Comparison of ENCODE assay signal across 22 mouse cellular contexts in genomic region chr8:107391136-107391516, GRCm38 (mm10). TPM values are rescaled to one million over a fixed set of nuclear protein-coding genes. Genes with fewer than 3 reads are reported as not detected.
DNase-seq lines count a peak whose midpoint lies in the region; ATAC-seq and TF ChIP-seq lines count a peak whose summit lies in the region.
"Had no signal": no experiment of that assay in that cellular context is flagged by ENCODE, and none has a peak within 500 bp of the region (broad histone marks: within the 10 kb centered on the region; RNA-seq: fewer than 3 reads in every experiment).

No protein-coding gene starts in this region.

- no peak overlapping the region for H3K27ac ChIP-seq in liver, embryonic 12.5 days
- H3K27ac ChIP-seq in intestine, postnatal 0 days (ENCODE audit: low read depth, low read length) = peak overlapping the region; percentile 75
- no peak overlapping the region for H3K27ac ChIP-seq in embryonic facial prominence, embryonic 10.5 days (replicated peaks)
- H3K27ac ChIP-seq: embryonic facial prominence, embryonic 13.5 days; forebrain, embryonic 12.5 days; hindbrain, embryonic 15.5 days had no signal

- no peak for TF ChIP-seq CTCF in intestine, postnatal 0 days (IDR thresholded peaks at IDR 0.05; ENCODE audit: low read depth)

- DNase-seq in liver = peak; percentile 24
- DNase-seq in layer of hippocampus, postnatal 25 days (ENCODE audit: extremely low spot score in 1 of 2, low spot score in 1 of 2) = no peak
- no peak for DNase-seq in thymus, postnatal 0 days (ENCODE audit: low spot score)
- DNase-seq in embryonic facial prominence, embryonic 10.5 days (ENCODE audit: low spot score) = no peak
- DNase-seq: adrenal gland, postnatal 25 days; B cell, adult 2 months; cerebellum, adult 11 months; cerebellum, adult 8-10 months; cerebellum, postnatal 14 days; gastrocnemius, postnatal 10 days; heart, adult 18-20 months; heart, postnatal 36 days had no signal

- H3K27me3 ChIP-seq in liver, embryonic 12.5 days (replicated peaks) = no peaks in the 10 kb centered on the region
- no peaks in the 10 kb centered on the region for H3K27me3 ChIP-seq in intestine, postnatal 0 days (replicated peaks; ENCODE audit: control insufficient read depth, insufficient read depth, low read length)
- no peaks in the 10 kb centered on the region for H3K27me3 ChIP-seq in embryonic facial prominence, embryonic 10.5 days (replicated peaks; ENCODE audit: low read depth, poor library complexity, severe bottlenecking)
- H3K27me3 ChIP-seq: embryonic facial prominence, embryonic 13.5 days; forebrain, embryonic 12.5 days; hindbrain, embryonic 15.5 days had no signal

- no peak overlapping the region for H3K9ac ChIP-seq in liver, embryonic 12.5 days
- no peak overlapping the region for H3K9ac ChIP-seq in intestine, postnatal 0 days (ENCODE audit: low read depth, low read length)
- H3K9ac ChIP-seq: embryonic facial prominence, embryonic 13.5 days; forebrain, embryonic 12.5 days; hindbrain, embryonic 15.5 days had no signal

- H3K9me3 ChIP-seq in liver, embryonic 12.5 days (replicated peaks) = no peaks in the 10 kb centered on the region
- H3K9me3 ChIP-seq in intestine, postnatal 0 days (ENCODE audit: control insufficient read depth) = no peaks in the 10 kb centered on the region
- no peaks in the 10 kb centered on the region for H3K9me3 ChIP-seq in embryonic facial prominence, embryonic 10.5 days
- H3K9me3 ChIP-seq: embryonic facial prominence, embryonic 13.5 days; forebrain, embryonic 12.5 days; hindbrain, embryonic 15.5 days had no signal

- H3K4me2 ChIP-seq in liver, embryonic 12.5 days = no peak overlapping the region
- H3K4me2 ChIP-seq in intestine, postnatal 0 days (replicated peaks; ENCODE audit: low read depth) = peak overlapping the region; percentile 47
- H3K4me2 ChIP-seq: embryonic facial prominence, embryonic 13.5 days; forebrain, embryonic 12.5 days; heart, embryonic 11.5 days; hindbrain, embryonic 15.5 days had no signal

- 44% methylated on average over 4 of the region's 4 CpGs for WGBS in liver, embryonic 12.5 days (ENCODE audit: insufficient replicate concordance)
- 52% methylated on average over 4 of the region's 4 CpGs for WGBS in intestine, postnatal 0 days
- WGBS in embryonic facial prominence, embryonic 10.5 days = 76% methylated on average over 4 of the region's 4 CpGs

- ATAC-seq in liver, embryonic 12.5 days = no peak
- ATAC-seq in common myeloid progenitor, adult 5-6 weeks (replicated peaks; ENCODE audit: low read depth, poor library complexity, severe bottlenecking) = 0 out of 2 replicates have a peak, but pooled peaks have one; percentile 31
- peak; percentile 46; the same call in 1 of the 2 replicates for ATAC-seq in intestine, postnatal 0 days
- ATAC-seq: activated CD4-positive, CD25-positive, alpha-beta regulatory T cell, adult 4 months; CD4-positive, CD25-positive, alpha-beta regulatory T cell, adult 4 months; forebrain, embryonic 16.5 days had no signal

- H3K4me1 ChIP-seq in liver, embryonic 12.5 days = peaks cover 11% of the 10 kb centered on the region
- no peaks in the 10 kb centered on the region; the same call in 1 of the 2 replicates for H3K4me1 ChIP-seq in intestine, postnatal 0 days (replicated peaks; ENCODE audit: control insufficient read depth, insufficient read depth, low read length)
- H3K4me1 ChIP-seq in embryonic facial prominence, embryonic 10.5 days = peaks cover 6% of the 10 kb centered on the region
- H3K4me1 ChIP-seq: forebrain, embryonic 12.5 days had no signal

- no peaks in the 10 kb centered on the region for H3K36me3 ChIP-seq in liver, embryonic 12.5 days
- H3K36me3 ChIP-seq in intestine, postnatal 0 days (ENCODE audit: control insufficient read depth, insufficient read depth) = no peaks in the 10 kb centered on the region
- no peaks in the 10 kb centered on the region for H3K36me3 ChIP-seq in embryonic facial prominence, embryonic 10.5 days (replicated peaks)
- H3K36me3 ChIP-seq: embryonic facial prominence, embryonic 13.5 days; forebrain, embryonic 12.5 days; hindbrain, embryonic 15.5 days had no signal

- H3K4me3 ChIP-seq in liver, embryonic 12.5 days = no peak overlapping the region
- H3K4me3 ChIP-seq in intestine, postnatal 0 days (ENCODE audit: low read depth, low read length) = no peak overlapping the region
- H3K4me3 ChIP-seq in embryonic facial prominence, embryonic 10.5 days = no peak overlapping the region
- H3K4me3 ChIP-seq: embryonic facial prominence, embryonic 13.5 days; forebrain, embryonic 12.5 days; hindbrain, embryonic 15.5 days had no signal

RNA-seq across cellular contexts. Expression of gene Nqo1, which starts 11.9 kb away (rescaled TPM):
- polyA plus RNA-seq in liver, embryonic 12.5 days (2016; fragmentation: Nextera tagmentation; extraction: Ambion mirVana) = 16.5 and 17.2 TPM in 2 replicates
- 6.9 and 7.9 TPM in 2 replicates for total RNA-seq in common myeloid progenitor, adult 5-6 weeks (2017)
- 30.6 and 34.1 TPM in 2 replicates for polyA plus RNA-seq in intestine, postnatal 0 days (2015; fragmentation: Nextera tagmentation; extraction: Ambion mirVana)
- 1 to 10 TPM; 5.3 to 5.7 TPM for total RNA-seq in layer of hippocampus, postnatal 25 days (2021)
- polyA plus RNA-seq in thymus, postnatal 0 days (2015; fragmentation: Nextera tagmentation; extraction: Ambion mirVana) = 140 and 157 TPM in 2 replicates
- 6.7 and 7.8 TPM in 2 replicates for polyA plus RNA-seq in embryonic facial prominence, embryonic 10.5 days (2016; fragmentation: Nextera tagmentation; extraction: Ambion mirVana)

RNA-seq across cellular contexts. Expression of gene Nob1, which starts 33.7 kb away (rescaled TPM):
- polyA plus RNA-seq in liver, embryonic 12.5 days (2016; fragmentation: Nextera tagmentation; extraction: Ambion mirVana) = 63.7 and 68.9 TPM in 2 replicates
- total RNA-seq in common myeloid progenitor, adult 5-6 weeks (2017) = 33.9 and 41.5 TPM in 2 replicates
- 22.3 and 24.6 TPM in 2 replicates for polyA plus RNA-seq in intestine, postnatal 0 days (2015; fragmentation: Nextera tagmentation; extraction: Ambion mirVana)
- 10 to 100 TPM; 40.4 to 40.7 TPM for total RNA-seq in layer of hippocampus, postnatal 25 days (2021)
- polyA plus RNA-seq in thymus, postnatal 0 days (2015; fragmentation: Nextera tagmentation; extraction: Ambion mirVana) = 59.8 and 73.2 TPM in 2 replicates
- polyA plus RNA-seq in embryonic facial prominence, embryonic 10.5 days (2016; fragmentation: Nextera tagmentation; extraction: Ambion mirVana) = 104 and 106 TPM in 2 replicates

RNA-seq across cellular contexts. Expression of gene Wwp2, which starts 45.0 kb away (rescaled TPM):
- 37.9 and 39.0 TPM in 2 replicates for polyA plus RNA-seq in liver, embryonic 12.5 days (2016; fragmentation: Nextera tagmentation; extraction: Ambion mirVana)
- total RNA-seq in common myeloid progenitor, adult 5-6 weeks (2017) = 44.4 and 47.0 TPM in 2 replicates
- polyA plus RNA-seq in intestine, postnatal 0 days (2015; fragmentation: Nextera tagmentation; extraction: Ambion mirVana) = 34.9 and 37.4 TPM in 2 replicates
- total RNA-seq in layer of hippocampus, postnatal 25 days (2021) = 10 to 100 TPM; 36.3 to 37.0 TPM
- 65.1 and 75.2 TPM in 2 replicates for polyA plus RNA-seq in thymus, postnatal 0 days (2015; fragmentation: Nextera tagmentation; extraction: Ambion mirVana)
- 62.2 and 67.5 TPM in 2 replicates for polyA plus RNA-seq in embryonic facial prominence, embryonic 10.5 days (2016; fragmentation: Nextera tagmentation; extraction: Ambion mirVana)
